Mouse (Mus musculus) mesoderm, embryonic 11.5 days (tissue): ENCODE measurements around the gene Bpi.

Source experiments
- DNase-seq: peaks from one replicate; pipeline ENCODE4 v3.0.0-alpha.2; 2012; ENCODE audit warnings: low read depth, low spot score

Bpi gene

GRCm38 (mm10) chr2:158285655-158286054, 27.8 kb downstream of the Bpi start:
- no peak for DNase-seq

DNA sequence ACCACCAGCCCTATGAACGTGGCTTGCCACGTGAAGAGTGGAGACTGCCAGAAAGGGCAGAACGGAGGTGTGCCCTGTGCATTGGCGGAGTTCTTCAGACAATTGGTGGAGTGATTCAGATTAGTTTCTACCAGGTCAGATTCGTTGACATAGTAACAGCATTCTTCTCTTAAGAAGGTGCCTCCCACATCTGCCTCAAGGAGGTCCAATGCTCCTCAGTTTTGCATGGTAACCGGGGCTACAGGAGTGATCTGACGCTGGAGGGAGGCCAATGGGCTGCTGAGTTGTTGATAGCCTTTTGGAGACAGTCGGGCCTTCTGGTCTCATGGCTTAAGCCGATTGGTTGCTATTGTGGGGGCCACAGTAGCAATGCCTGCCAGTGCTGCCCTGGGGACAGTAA, 37.8 kb downstream of the Bpi start:
- DNase-seq = no peak

DNA sequence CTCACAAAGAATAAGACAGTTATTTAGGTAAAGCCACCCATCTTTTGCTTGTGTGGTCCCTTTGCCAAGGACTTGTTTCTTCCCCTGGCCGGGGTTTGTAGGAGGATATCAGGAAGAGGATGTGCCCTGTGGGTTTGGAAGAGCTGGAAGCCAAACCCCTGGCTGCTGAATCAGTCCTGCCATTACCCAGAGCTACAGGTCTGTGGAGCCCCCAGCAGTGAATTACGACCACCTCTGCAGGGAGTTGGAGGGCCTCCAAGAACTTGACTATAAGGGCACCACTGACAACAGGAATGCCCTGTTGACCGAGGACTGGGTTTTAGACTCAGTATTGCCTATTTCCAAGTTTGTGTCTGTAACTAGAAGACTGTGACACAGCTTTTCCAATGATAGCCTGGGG, 41.3 kb downstream of the Bpi start:
- no peak for DNase-seq

- DNase-seq = no peak
Observed at GRCm38 (mm10) chr2:158299731-158300130, 41.8 kb downstream of the Bpi start.

DNA sequence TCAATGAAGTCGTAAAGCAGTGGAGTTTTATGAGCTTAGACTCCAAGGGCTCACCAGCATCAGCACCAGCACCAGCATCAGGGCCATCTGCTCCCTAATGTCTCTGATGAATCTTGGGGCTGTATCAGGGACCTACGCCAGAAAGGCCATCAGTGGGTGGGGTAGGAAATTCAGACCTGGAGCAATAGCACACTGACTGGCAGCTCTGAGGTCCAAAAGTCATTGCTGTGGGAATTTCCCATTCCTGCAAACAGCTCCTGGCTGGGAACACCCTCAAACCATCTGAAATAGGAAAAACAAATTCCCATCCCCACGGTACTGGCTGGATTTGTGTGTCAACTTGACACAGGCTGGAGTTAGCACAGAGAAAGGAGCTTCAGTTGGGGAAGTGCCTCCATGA, 44.9 kb downstream of the Bpi start:
- DNase-seq = no peak

DNA sequence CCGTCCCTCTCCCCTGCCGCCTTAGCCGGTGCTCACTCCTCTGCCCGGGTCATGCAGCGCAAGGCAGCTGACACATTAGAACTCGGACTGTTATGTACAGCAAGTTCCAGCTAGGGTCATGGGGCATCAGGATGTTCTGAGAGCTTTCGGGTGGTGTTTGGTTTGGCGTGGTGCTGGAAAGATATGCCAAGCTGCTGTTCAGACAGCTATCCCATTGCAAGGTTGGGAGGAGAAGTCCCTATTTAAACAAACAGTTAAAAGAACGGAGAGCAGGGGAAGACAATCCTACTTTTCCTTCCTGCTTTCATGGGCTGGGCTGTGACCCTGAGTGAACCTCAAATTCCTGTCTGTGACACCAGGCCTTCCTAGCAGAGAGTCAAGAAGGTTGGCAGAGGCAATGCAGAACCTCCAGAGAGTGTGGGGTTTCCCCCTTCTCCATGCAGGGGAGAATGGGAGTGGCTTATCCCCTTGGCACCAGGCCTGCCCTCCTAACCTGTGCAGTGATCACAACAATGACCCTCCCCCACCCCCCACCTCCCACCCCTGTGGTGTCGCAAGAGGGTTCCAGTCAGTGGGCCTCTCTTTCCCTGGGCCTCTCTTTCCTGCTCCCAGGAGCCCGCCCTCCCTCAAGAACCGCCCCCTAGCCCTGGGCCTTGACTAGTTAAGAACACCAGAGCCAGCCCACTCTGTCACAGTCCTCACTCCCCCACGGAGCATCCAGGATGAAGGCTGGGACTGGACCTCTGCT, 48.2 kb downstream of the Bpi start, which contains the start of gene Lbp:
Lbp (plus strand) TSS at position 546 of the 748 bp plus-strand sequence.
- peak; percentile 50 for DNase-seq

- DNase-seq = no peak
Observed at GRCm38 (mm10) chr2:158306696-158307049, 48.8 kb downstream of the Bpi start.

- no peak for DNase-seq
Observed at GRCm38 (mm10) chr2:158308276-158308675, 50.4 kb downstream of the Bpi start.

DNA sequence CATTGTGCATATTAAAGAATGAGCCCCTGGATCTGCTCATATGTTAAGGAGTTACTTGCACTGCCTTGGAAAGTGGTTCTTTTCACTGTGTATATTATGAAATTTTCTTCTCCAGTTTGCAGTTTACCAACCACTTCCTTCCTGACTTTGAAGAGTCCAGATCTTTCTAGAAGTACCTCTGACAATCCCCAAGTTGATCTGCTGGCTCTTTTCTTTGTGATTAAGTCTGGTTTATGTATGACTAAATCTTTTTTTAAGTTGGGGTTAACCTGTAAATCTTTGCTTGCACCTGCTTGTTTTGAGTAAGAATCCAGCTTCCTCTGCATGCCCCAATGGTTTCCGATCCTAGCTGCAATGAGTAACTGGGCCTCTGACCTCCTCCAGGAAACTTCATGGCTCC, 55.2 kb downstream of the Bpi start:
- DNase-seq = no peak

- peak; percentile 48 for DNase-seq
Observed at GRCm38 (mm10) chr2:158316371-158316770, 58.5 kb downstream of the Bpi start.

DNA sequence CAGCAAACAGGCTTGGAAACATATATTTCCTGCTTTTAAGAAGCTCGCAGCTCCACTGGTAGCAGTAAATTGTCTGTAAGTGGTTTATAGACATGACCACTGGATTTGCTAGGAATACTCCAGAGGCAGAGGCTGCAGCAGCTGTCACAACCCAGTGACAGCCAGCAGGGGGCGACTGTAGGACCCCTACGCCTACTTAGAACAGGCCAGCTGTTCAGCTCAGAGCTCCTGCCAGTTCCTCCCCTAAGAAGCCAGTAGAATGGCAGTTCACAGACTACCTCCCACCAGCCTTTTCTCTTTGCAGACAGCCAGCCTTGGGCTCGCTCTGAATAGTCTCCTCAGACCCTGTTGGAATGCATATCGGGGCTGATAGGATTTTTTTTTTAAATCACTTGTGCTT, 59.1 kb downstream of the Bpi start:
- peak; percentile 83 for DNase-seq

GRCm38 (mm10) chr2:158321596-158321995, 63.7 kb downstream of the Bpi start:
- no peak for DNase-seq

- no peak for DNase-seq
Observed at GRCm38 (mm10) chr2:158322845-158323244, 65.0 kb downstream of the Bpi start.

GRCm38 (mm10) chr2:158324531-158325190, 66.8 kb downstream of the Bpi start:
- peak; percentile 55 for DNase-seq

- no peak for DNase-seq
Observed at GRCm38 (mm10) chr2:158325609-158326008, 67.7 kb downstream of the Bpi start.
